Mouse (Mus musculus) testis, adult 2 months (tissue): ENCODE measurements around the gene Vwa8.

Experiments
- CTCF ChIP-seq: fragments of 200-500 bp; IDR thresholded peaks from 2 replicates; pipeline ENCODE4 v1.5.1; 2012; ENCODE audit warnings: low read depth, mild to moderate bottlenecking, inconsistent platforms, low read length, moderate library complexity; ENCODE audit not compliant: control insufficient read depth, insufficient read depth, insufficient replicate concordance
- POLR2A ChIP-seq: fragments of 200-500 bp; IDR thresholded peaks from 2 replicates; pipeline ENCODE4 v1.6.1; 2012; ENCODE audit warnings: low read depth, mild to moderate bottlenecking, inconsistent platforms, low read length, moderate library complexity; ENCODE audit not compliant: control insufficient read depth

GRCm38 (mm10) chr14:78941741-78942475, 93.1 kb downstream of the Vwa8 start:
- TF ChIP-seq POLR2A: no peak
- TF ChIP-seq CTCF: no peak
